Mouse (Mus musculus) limb, embryonic 12.5 days (tissue): Measurements from ENCODE around the gene Cdc42ep3. TPM values are rescaled to one million over a fixed set of nuclear protein-coding genes. Genes with fewer than 3 reads are reported as not detected.

Source experiments
- ATAC-seq: fragments of 200-750 bp; cut with Nextera tagmentation; 2 replicates; pipeline ENCODE4 v1.8.0; 2017; ENCODE audit warnings: low read depth, moderate TSS enrichment; ENCODE audit not compliant: insufficient number of reproducible peaks, insufficient read depth, low FRiP score, low TSS enrichment
- H3K27ac ChIP-seq: fragments of 300-500 bp; sonication (generic); 2 replicates; pipeline ENCODE4 v1.5.1; 2016; ENCODE audit warnings: mild to moderate bottlenecking, moderate library complexity
- H3K27me3 ChIP-seq: fragments of 300-500 bp; sonication (generic); 2 replicates; pipeline ENCODE4 v1.6.1; 2016; ENCODE audit warnings: mild to moderate bottlenecking, moderate library complexity
- H3K36me3 ChIP-seq: fragments of 300-500 bp; sonication (generic); 2 replicates; pipeline ENCODE4 v1.6.1; 2016; ENCODE audit warnings: mild to moderate bottlenecking, moderate library complexity
- H3K4me1 ChIP-seq: fragments of 300-500 bp; sonication (generic); replicated peaks from 2 replicates; pipeline ENCODE4 v1.6.1; 2016
- H3K4me2 ChIP-seq: fragments of 300-500 bp; sonication (generic); 2 replicates; pipeline ENCODE4 v1.6.1; 2016; ENCODE audit warnings: mild to moderate bottlenecking, moderate library complexity
- H3K4me3 ChIP-seq: fragments of 300-500 bp; sonication (generic); replicated peaks from 2 replicates; pipeline ENCODE4 v1.5.1; 2016; ENCODE audit warnings: mild to moderate bottlenecking
- H3K9ac ChIP-seq: fragments of 300-500 bp; sonication (generic); replicated peaks from 2 replicates; pipeline ENCODE4 v1.6.1; 2016; ENCODE audit warnings: mild to moderate bottlenecking, moderate library complexity
- H3K9me3 ChIP-seq: fragments of 300-500 bp; sonication (generic); 2 replicates; pipeline ENCODE4 v1.6.1; 2016; ENCODE audit warnings: mild to moderate bottlenecking, moderate library complexity
- WGBS: fragments of 180-500 bp; shearing (Covaris S2); methylation state at CpG from one replicate; pipeline ENCODE4 v1.1.7; 2016; 5-methylcytosine and 5-hydroxymethylcytosine counted together
- polyA plus RNA-seq: library from polyadenylated mRNA; unstranded; fragments of >200 nt; fragmentation: Nextera tagmentation; extraction: Ambion mirVana; gene quantifications from 2 replicates; pipeline ENCODE4 v1.2.1, GENCODE M21; 2016

Gene Cdc42ep3
- 84.9 and 85.0 TPM in 2 replicates for polyA plus RNA-seq

DNA sequence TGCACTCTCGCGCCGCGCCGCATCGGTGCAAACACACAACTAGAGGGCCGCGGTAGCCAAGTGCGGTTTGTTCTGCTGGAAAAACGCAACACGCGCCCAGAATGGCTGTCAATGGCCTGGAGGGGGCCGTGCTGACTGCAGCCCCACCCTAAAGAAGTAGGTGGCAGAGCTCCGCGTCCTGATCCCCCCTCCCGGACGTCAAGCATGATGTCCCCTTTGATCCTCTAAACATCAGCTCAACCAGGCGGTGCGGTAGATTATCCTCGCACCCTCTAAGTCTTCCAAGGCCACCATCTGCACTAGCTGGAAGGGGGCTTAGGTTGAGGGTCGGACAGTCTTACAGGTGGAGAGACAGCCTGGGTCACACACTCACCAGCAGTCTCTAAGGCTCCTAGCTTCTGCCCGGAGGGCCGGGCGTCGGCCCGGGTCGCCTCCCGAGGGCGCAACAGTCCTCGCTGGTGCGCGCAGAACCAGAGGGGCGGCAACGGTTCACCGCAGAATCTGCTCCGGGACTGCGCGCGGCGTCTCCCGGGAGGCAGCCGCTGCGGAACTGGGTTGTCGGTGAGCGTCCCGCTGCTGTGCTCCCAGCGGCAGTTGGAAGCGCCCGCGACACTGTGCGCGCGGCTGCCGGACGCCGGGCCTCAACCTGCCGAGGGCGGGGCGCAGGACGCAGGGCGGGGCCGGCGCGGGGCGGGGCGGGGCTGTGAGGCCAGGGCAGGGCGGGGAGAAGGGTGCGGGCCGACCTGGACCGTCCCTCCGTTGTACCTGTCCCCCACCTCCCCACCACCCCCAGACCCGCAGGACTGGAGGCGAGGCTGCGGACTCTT, at the start of gene Cdc42ep3:
Cdc42ep3 (minus strand) TSS at position 648 of the 827 bp plus-strand sequence.
- Histone ChIP-seq H3K27ac (peak within 1 kb of the TSS; percentile 78), H3K4me3 (peak within 1 kb of the TSS; percentile 74), H3K4me1 (peaks cover 46% of the 10 kb centered on the region), H3K36me3 (peaks cover 13% of the 10 kb centered on the region; the same call in 1 of the 2 replicates), H3K9ac (peak within 1 kb of the TSS; percentile 74), H3K9me3 (no peaks in the 10 kb centered on the region), H3K4me2 (peak within 1 kb of the TSS; percentile 81), H3K27me3 (peaks cover 24% of the 10 kb centered on the region)
- ATAC-seq: peak; percentile 69
- WGBS: under 1% methylated on average over 50 of the region's 74 CpGs

DNA sequence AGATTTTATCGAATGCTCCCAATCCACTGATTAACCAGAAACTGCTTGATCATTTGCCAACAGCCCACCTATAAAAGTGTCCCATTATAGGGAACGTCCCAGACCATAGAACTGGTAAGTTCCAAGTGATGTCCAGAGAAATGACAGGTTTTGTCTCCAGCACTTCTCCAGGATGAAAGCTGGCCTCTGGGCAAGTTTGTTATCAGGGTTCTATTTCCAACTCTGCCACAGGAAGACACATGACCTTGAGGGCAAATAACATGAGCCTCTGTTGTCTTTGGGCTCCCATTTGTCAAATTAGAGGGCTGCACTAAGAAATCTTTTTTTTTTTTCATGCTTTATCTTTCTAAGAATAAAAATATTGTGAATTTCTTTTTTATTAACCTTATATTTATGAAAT, 45.5 kb upstream of the Cdc42ep3 start:
- Histone ChIP-seq H3K27me3 (no peaks in the 10 kb centered on the region), H3K27ac (no peak overlapping the region), H3K9ac (no peak overlapping the region), H3K36me3 (no peaks in the 10 kb centered on the region), H3K4me3 (no peak overlapping the region), H3K9me3 (no peaks in the 10 kb centered on the region), H3K4me2 (no peak overlapping the region), H3K4me1 (no peaks in the 10 kb centered on the region)
- ATAC-seq: no peak
- whole genome bisulfite sequencing: 67% methylated on average over 2 of the region's 2 CpGs

DNA sequence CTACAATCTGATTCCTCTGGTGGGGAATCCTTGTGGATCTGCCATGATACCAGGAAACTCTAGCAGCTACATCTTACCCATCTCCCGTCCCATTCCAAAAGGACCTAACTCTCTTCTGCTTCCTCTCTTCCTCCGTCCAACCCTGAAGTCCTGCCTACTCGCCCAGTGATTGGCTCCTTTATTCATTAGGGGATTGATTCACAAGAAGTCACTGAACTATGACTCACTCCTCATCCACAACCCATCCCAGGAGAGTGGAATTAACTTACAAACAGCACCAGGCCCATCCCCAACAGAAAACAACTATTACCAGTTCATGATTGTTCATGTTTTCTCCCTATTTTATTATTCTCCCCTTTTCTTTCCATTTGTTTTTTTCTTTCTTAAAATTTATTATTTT, 43.5 kb upstream of the Cdc42ep3 start:
- no peaks in the 10 kb centered on the region for H3K9me3 ChIP-seq
- ATAC-seq: no peak
- no peak overlapping the region for H3K4me2 ChIP-seq
- no peak overlapping the region for H3K9ac ChIP-seq
- no peaks in the 10 kb centered on the region for H3K36me3 ChIP-seq
- 81% methylated on average over 3 of the region's 3 CpGs for WGBS
- no peaks in the 10 kb centered on the region for H3K4me1 ChIP-seq
- H3K27me3 ChIP-seq: no peaks in the 10 kb centered on the region
- H3K4me3 ChIP-seq: no peak overlapping the region
- no peak overlapping the region for H3K27ac ChIP-seq

DNA sequence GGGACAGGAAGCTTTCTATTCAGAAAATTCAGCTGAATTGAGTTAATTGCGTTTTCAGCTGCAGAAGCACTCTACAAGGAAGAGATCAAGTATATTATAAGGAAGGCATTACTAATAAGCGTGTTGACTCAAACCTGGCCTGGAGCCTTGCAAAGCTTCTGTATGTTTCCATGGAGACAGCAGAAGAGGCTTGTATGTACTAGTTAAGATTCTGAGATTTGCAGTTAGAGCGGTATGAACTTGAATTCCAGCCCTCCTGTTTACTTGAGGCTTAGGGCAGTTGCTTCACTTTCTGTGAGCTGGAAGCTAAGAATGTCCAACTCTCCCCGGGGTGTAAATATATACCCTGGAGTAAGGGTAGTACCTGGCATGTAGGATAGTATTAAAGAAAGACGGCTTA, 39.9 kb upstream of the Cdc42ep3 start:
- 81% methylated on average over 5 of the region's 5 CpGs for whole genome bisulfite sequencing
- H3K27ac ChIP-seq: no peak overlapping the region
- ATAC-seq: no peak

DNA sequence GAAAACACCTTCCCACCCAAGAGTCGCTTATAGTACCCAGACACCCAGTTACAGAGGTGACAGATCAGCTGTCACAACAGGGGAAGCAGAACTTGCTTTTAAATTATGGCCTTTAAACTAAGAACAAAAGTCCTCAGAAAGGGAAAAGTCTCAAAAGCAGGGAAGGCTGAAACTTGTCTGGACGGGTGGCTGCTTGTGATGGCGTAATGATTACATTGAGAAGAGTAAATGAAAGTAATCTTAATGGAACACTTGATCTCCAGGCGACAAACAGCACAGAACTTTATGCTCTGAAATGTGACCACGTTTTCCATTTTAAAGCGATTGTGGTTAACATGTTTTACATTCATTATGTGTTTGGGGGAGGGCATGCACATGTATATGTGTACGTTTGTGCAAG, 39.0 kb upstream of the Cdc42ep3 start:
- no peak overlapping the region for H3K4me2 ChIP-seq
- WGBS: 64% methylated on average over 7 of the region's 7 CpGs
- no peak for ATAC-seq
- H3K9me3 ChIP-seq: no peaks in the 10 kb centered on the region
- no peaks in the 10 kb centered on the region for H3K27me3 ChIP-seq
- no peak overlapping the region for H3K9ac ChIP-seq
- H3K27ac ChIP-seq: no peak overlapping the region
- no peak overlapping the region for H3K4me3 ChIP-seq
- H3K4me1 ChIP-seq: no peaks in the 10 kb centered on the region
- no peaks in the 10 kb centered on the region for H3K36me3 ChIP-seq

More for the DNA sequence above, 39.9 kb upstream of the Cdc42ep3 start:
- H3K4me1 ChIP-seq: no peaks in the 10 kb centered on the region
- H3K9me3 ChIP-seq: no peaks in the 10 kb centered on the region
- no peak overlapping the region for H3K9ac ChIP-seq
- no peaks in the 10 kb centered on the region for H3K27me3 ChIP-seq
- H3K4me2 ChIP-seq: no peak overlapping the region
- no peaks in the 10 kb centered on the region for H3K36me3 ChIP-seq
- no peak overlapping the region for H3K4me3 ChIP-seq

DNA sequence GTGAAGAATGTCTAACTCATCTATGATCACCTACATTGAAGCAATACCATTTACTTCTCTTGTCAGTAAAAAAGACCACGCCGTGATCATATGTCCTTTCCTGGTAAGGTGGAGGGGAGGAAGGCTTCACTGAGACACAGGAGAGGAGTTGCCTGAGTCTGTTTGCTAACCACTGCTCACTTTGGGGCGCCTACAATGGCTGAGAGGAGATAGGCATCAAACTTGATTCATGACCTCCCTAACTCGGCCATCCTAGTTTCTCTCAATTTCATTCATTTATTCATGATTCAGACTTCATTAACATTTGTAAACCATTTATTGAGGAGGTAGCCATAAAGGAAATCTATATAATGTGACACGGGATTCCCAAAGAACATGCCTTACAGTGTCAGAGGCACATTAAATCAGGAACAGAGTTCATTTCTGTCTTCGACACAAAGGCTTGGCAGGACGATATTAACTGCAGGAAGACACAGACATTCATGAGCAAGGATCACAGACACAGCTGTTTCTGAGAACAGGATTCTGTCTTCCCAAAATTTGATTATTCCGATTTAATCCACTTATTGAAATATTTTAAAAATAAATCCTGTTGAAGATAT, 32.7 kb upstream of the Cdc42ep3 start:
- Histone ChIP-seq H3K27me3 (no peaks in the 10 kb centered on the region), H3K9me3 (no peaks in the 10 kb centered on the region), H3K4me3 (no peak overlapping the region), H3K4me1 (no peaks in the 10 kb centered on the region), H3K36me3 (no peaks in the 10 kb centered on the region), H3K9ac (no peak overlapping the region), H3K27ac (no peak overlapping the region), H3K4me2 (no peak overlapping the region)
- WGBS: 83% methylated on average over 8 of the region's 8 CpGs
- no peak for ATAC-seq

DNA sequence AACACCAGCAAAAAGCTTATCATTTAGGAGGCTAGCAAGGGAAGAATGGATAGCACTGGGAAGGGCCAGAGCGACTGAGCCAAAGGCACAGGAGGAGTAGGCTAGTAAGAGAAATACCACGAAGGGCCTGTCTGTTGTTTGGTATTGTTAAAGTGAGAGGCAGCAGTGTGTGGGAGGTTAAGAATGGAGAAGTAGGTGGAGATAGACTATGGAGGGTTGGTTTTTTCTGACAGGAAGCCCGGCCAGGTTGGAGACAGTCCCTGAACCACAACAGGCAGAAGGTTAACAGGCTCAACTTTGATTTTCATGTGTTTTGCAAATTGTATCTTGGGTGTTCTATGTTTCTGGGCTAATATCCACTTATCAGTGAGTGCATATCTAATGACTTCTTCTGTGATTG, 26.6 kb upstream of the Cdc42ep3 start:
- Histone ChIP-seq H3K4me3 (no peak overlapping the region), H3K9me3 (no peaks in the 10 kb centered on the region), H3K9ac (no peak overlapping the region), H3K27ac (no peak overlapping the region), H3K36me3 (no peaks in the 10 kb centered on the region), H3K4me1 (peaks cover 6% of the 10 kb centered on the region), H3K27me3 (no peaks in the 10 kb centered on the region), H3K4me2 (no peak overlapping the region)
- no peak for ATAC-seq
- 89% methylated on average over 3 of the region's 3 CpGs for WGBS

DNA sequence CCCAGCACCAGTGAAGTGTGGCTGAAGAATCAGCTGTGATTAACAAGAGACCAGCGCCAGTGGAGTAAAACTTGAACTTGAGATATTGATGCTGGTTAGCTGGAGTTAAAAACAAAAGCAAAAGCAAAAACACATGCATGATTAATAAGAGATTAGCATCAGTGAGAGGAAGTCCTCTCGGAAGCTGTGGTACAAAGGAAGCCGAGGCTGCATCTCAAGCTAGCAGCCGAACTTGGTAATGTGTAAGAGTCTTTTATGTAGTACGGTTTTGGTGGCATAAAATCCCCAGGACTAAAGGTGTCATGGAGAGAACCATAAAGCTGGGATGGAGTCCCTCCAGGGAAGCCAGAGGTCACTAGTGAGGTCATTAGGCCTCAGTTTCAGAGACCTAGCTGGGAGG, 24.3 kb upstream of the Cdc42ep3 start:
- Histone ChIP-seq H3K36me3 (no peaks in the 10 kb centered on the region), H3K27ac (no peak overlapping the region), H3K9ac (no peak overlapping the region), H3K27me3 (no peaks in the 10 kb centered on the region), H3K4me1 (peaks cover 6% of the 10 kb centered on the region), H3K4me2 (no peak overlapping the region), H3K9me3 (no peaks in the 10 kb centered on the region), H3K4me3 (no peak overlapping the region)
- no peak for ATAC-seq
- WGBS: 18% methylated on average over 5 of the region's 5 CpGs

DNA sequence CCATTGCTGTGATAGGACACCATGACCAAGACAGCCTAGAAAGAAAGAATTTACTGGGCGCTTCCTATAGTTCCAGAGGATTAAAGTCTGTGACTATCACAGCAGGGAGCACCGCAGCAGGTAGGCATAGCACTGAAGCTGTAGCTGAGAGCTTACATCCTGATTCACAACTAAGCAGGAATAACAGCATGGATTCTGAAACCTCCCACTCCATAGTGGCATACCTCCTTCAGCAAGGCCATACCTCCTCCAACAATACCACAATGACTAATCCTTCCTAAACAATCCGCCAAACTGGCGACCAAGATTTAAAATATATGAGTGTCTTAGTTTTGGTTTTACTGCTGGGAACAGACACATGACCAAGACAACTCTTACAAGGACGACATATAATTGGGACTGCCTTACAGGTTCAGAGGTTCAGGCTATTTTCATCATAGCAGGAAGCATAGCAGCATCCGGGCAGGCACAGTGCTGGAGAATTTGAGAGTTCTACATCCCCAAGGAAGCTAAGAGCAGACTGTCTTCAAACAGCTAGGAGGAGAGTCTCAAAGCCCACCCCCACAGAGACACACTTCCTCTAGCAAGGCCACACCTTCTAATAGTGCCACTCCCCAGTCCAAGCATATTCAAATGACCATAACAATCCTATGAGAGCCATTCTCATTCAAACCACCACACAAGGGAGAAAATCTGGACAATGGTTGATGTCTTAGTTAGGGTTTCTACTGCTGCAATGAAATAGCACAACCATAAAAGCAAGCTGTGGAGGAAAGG, 21.7 kb upstream of the Cdc42ep3 start:
- no peak overlapping the region for H3K4me2 ChIP-seq
- no peaks in the 10 kb centered on the region for H3K9me3 ChIP-seq
- no peak overlapping the region for H3K27ac ChIP-seq
- WGBS: 73% methylated on average over 6 of the region's 6 CpGs
- no peak overlapping the region for H3K4me3 ChIP-seq
- H3K36me3 ChIP-seq: no peaks in the 10 kb centered on the region
- ATAC-seq: no peak
- H3K27me3 ChIP-seq: no peaks in the 10 kb centered on the region
- no peak overlapping the region for H3K9ac ChIP-seq
- peaks cover 6% of the 10 kb centered on the region for H3K4me1 ChIP-seq

DNA sequence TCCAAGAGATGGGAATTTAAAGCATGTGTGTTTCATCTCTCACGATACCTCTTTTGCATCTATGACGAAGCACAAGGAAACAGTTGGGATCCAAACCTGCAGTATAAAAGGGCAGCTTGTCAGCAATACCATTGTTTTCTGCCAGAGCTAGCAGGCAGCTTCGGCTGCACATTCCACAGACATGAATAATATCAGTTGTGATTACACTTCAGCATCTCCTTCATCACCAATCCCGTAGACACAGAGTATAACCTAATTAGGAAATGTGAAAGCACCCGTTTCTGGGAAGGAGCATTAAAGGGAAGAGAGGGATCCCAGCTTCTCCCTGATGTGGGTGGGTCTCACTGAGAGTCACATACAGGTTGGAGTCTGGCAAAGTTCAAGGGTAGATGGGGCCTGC, 18.1 kb upstream of the Cdc42ep3 start:
- Histone ChIP-seq H3K9ac (no peak overlapping the region), H3K9me3 (no peaks in the 10 kb centered on the region), H3K4me1 (no peaks in the 10 kb centered on the region; the same call in 1 of the 2 replicates), H3K4me2 (no peak overlapping the region), H3K36me3 (no peaks in the 10 kb centered on the region), H3K4me3 (no peak overlapping the region), H3K27me3 (no peaks in the 10 kb centered on the region), H3K27ac (no peak overlapping the region)
- no peak for ATAC-seq
- 78% methylated on average over 5 of the region's 5 CpGs for WGBS

DNA sequence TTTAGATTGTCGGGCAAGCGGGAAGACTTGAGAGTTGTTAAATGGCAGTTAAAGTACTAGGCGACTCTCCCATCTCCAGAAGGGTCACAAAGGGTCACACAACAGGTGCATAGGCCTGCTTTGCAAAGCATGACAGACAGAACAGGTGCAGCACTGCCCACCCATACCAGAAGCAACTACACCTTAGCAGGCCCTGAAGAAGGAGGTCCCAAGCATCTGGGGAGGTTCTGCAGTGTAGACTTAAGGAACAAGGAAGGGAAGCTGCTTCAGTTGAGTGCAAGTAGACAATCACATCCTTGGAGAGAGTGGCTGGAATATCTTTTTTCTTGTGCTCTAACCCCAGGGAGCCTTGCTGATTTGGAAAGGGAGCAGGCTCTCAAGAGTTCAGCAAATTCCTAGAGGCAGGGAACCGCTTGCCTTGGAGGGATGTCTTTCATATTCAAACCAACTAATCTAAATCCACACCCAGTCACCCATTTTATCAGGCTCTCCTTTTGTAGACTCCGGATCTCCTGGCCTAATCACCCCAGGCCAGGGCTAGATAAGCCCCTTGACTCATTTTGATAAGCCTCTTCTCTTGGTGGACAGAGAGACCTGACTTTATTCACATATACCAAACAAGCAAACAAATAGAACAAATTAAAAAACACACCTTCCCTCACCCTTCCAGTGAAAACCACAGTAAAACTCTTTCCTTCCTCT, 10.0 kb upstream of the Cdc42ep3 start:
- H3K4me3 ChIP-seq: no peak overlapping the region
- H3K27me3 ChIP-seq: no peaks in the 10 kb centered on the region
- H3K9ac ChIP-seq: no peak overlapping the region
- H3K4me2 ChIP-seq: no peak overlapping the region
- H3K9me3 ChIP-seq: no peaks in the 10 kb centered on the region
- H3K4me1 ChIP-seq: peaks cover 9% of the 10 kb centered on the region
- no peak for ATAC-seq
- no peak overlapping the region for H3K27ac ChIP-seq
- no peaks in the 10 kb centered on the region for H3K36me3 ChIP-seq
- 23% methylated on average over 5 of the region's 5 CpGs for WGBS
